Mouse (Mus musculus) adrenal gland, postnatal 10 days (tissue): Measurements from ENCODE around the gene Gucd1. TPM values are rescaled to one million over a fixed set of nuclear protein-coding genes. Genes with fewer than 3 reads are reported as not detected.

Experiments used
- DNase-seq: peaks from one replicate; pipeline ENCODE4 v3.0.0; 2021; ENCODE audit warnings: mixed read lengths
- total RNA-seq, 2 experiments: library from RNA; stranded (reverse); gene quantifications; 2 replicates each; pipeline ENCODE4 v1.2.3; 2021

The Gucd1 gene
- total RNA-seq, 2 experiments from 2014 or later, result 51.3 to 57.3 TPM

DNA sequence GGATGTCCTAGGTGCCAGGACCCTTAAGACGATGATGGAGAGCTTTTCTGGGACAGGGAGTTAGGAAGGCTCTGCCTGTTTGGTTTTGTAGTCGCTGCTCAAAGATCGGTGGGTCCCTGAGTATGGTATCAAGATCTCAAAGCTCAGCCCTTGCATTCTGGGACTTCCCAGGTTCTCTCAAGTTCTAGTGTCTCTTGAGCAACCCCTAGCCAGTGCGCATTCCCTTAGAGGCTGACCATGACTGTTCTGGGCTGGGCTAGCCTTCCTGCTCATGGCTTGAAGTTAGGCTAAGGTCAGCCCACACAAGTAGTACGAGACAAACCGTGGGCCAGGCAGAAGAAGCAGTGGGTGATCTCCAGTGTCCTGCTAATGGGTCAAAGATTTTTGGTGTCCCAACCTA lies 199.6 kb downstream of the Gucd1 start:
- DNase-seq, result no peak

DNA sequence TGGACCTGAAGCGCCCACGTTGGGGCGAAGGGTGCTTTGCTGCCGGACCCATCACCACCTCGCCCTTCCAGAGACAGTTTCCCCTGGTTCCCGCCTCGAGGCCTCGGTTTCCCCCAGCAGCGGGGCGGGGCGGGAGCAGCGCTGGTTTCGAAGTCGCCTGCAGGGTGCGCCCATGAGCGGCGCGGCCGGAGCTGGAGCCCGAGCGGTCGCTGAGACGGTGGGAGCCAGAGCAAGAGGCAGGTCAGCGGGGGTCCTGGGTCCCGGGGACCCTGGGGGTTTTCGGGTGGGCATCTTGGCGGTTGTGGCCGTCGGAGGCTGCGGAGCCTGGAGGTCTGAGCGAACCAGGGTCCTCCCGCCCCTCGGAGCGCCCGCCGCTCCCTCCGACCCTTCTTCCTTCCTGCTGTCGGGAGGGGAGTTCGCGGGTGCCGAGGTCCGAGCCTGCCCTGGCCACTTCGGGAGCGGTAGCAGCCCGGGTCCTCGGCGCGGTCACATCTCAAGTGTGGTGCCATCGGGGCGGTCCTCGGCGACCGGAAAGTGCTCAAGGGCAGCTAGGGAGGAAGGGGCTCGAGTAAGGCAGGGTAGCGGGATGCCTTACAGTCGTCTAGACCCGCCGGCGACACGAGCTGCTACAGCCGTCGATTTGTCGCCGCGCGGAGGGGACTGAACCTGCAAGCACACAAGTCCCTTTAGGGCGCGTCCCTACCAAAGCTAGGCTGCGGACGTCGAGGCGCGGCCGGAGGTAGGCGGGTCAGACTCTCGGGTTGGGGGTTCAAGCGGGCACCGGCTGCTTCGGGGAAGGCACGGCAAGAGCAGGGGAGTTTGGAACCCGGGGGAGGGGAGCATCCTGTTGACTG lies 200.6 kb downstream of the Gucd1 start:
- DNase-seq, result peak; percentile 86

DNA sequence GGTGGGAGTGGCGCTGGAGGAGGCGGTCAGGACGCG lies 201.1 kb downstream of the Gucd1 start, which contains the start of gene Adora2a:
Adora2a (plus strand) TSS at position 6 of the 36 bp plus-strand sequence.
- no peak for DNase-seq

DNA sequence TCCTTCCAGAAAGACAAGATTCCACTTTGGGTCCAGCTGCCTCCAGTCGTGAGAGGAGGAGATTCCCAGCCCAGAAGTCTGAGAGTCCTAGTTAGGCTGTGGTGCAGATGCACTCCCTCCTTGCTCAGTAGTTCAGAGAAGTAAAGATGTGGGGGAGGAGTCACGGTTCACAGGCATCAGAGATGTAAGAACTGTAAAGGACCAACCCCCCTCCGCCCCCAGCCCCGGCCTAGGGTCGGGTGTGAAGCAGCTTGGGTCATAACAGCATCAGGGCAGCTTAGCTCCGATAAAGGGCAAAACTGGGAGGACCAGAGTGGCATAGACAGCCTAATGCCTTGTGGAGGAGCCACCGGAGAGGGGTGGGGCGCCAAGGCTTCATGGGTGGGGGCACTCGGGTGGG lies 201.3 kb downstream of the Gucd1 start:
- DNase-seq, result no peak

DNA sequence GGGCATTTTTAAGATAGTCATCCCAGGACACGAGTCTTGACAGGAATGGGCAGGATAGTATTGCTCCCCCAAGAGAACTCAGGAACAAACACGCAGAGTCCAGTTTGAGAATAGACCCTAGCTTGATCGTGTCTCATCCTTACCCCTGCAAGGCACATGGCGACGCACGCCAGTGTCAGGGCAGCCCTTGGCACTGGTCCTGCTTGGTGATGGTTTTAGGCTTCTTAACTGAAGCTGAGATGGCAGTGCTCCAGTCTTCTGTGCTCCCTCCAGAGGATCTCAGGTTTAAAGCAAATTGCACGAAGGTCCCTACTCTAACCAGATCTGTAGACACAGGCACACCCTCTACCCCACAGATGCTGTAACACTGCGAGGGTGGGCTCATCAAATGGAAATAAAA lies 202.0 kb downstream of the Gucd1 start:
- DNase-seq, result no peak

DNA sequence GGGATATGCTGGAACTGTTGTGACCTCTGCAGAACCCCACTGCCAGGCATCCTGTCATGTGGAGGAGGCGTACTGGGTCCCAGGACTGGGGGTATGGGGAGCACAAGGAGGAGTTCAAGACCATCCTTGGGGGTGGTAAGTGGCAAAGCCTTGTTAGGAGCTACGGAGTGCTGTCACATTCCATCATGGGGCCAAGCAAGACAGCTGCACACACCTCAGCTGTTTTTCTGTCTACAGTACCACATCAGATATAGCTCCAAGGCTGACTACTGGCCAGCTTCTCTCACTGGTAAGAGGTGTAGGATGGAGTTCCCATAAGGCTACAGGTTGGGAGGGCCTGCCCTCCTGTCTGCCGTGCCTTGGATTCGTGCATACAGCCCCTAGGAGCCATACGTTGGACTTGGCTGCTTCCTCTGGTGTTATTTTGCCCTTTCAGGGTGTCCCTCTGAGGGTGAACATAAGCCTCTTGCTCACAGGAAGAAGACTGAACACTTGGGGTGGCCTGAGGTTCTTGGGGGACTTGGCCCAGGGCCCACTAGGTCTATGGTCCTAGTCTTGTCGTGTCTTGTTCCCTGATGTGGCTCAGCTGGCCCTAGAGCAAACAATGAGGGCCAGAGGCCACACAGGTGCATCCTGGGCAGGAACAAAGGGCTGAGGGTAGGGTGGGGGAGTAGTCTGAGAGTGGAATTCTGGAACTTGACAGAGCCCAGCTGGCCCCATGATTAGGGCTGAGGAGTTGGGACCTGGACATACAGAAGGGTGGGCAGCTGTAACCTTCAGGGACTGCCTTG lies 203.4 kb downstream of the Gucd1 start:
- DNase-seq, result peak; percentile 46

DNA sequence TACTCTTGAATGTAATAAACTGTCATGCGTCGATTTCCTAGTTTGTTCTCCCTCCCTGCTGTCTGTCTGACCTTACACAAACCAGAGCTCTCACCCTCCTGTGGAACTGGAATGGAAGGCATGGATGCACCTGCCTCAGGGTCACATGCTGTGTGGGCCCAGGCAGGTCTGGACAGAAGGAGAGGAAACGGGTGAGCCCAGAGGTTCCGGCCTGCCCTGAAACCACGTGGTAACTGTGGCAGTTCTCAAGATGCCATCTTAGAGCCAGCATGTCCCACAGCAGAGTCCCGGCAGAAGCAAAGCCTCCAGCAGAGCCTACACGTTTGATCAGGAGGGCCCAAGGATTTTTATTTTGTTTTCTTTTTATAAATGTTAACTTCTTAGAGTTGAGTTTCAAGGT lies 205.4 kb downstream of the Gucd1 start:
- DNase-seq, result no peak

DNA sequence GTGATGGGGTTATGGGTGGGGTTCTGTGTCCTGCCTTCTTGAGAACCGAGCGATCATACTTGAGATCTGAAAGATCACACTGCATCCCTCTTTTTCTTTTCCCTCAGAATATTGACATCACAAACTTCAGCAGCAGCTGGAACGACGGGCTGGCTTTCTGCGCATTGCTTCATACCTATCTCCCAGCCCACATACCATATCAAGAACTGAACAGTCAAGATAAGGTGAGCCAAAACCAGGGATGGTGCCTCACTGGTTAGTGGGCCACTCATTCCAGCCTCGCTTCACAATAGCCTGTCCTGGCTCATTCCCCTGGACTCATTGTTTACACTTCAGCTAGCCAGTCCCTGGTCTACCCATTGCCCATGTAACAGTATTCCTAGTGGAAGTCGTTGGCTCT lies 210.6 kb downstream of the Gucd1 start:
- no peak for DNase-seq

DNA sequence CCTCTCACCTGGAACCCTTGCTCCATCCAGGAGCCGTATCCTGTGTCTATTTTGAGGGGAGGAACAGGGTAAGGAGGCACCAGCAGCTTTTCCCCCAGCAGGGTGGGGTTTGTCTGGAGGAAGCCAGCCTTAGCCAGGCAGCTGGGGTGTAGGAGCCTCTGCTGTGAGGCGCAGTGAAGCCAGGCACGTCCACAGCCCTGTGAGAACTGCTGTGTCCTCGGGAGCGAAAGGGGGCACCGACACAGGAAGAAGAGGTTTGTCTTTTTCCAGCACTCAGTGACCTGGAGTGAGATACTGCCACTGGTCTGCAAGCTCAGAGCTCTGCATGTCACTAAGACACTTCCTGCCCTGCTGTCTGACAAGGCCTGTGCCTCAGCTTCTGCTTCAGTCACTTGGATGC lies 213.4 kb downstream of the Gucd1 start:
- DNase-seq, result peak; percentile 32

DNA sequence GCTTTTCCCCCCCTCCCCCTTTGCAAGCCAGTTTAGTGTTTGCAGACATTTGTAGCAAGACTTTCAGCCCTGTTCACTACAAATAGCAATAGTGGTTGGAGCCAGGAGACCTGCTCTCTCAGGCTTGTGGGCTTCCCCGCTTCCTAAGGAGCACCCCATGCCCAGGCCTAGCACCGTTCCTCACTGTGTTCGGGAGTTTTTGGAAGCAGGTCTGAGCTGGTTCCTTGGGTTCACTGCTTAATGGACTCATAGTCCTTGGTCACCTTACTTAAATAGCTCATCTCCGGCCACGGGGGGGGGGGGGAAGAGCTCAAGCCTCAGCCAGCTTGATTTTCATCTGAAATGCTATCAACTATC lies 213.7 kb downstream of the Gucd1 start:
- no peak for DNase-seq

DNA sequence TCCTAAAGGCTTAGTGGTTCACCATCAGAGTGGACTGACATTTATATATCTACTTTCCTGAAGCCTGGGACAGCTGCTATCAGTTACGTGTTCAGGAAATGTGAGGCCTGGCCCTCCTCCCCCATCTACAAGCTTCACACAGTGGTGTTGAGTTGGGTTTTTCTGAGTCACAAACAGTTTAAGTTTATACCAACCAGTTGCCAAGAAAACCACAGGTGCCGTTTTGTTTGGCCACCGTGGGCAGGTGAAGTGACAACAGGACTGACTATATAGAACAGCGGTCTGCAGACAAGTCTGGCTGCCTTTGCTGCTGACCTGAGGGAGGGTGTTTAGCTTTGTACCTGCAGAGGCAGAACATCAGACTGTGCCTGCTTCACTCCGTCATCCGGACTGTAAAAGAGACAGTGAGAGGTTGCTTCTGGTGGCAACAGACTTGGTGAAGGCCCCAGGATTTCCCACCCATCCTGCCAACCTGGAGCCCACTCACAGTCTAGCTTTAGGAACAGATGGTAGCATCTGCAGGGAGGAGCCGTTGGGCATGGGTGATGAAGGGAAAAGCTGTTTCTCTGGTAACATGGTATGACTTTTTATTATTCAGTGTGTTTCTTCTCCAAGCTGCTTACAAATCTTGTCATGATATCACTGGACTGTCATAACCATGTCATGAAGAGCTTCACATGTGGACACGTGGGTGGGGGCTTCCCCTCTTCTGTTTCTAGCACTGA lies 214.3 kb downstream of the Gucd1 start:
- DNase-seq, result no peak

DNA sequence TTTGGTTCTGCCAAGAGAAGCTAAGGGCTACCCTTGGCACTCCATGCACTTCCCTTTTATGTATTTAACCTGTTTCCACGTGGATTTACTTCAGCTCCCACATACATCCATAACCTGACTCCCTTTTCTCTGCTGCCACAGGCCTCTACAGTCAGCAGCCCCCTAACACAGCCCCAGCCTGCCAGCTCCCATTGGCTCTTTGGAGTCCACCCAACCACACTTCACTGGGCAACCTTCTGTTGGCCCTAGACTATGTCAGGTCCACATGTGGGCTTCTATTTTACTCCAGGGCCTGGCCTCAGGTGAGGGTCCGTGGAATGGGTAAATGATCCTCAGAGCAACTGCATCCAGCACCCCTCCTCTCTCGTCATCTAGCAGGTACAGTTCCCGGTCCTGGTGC lies 215.2 kb downstream of the Gucd1 start:
- no peak for DNase-seq

DNA sequence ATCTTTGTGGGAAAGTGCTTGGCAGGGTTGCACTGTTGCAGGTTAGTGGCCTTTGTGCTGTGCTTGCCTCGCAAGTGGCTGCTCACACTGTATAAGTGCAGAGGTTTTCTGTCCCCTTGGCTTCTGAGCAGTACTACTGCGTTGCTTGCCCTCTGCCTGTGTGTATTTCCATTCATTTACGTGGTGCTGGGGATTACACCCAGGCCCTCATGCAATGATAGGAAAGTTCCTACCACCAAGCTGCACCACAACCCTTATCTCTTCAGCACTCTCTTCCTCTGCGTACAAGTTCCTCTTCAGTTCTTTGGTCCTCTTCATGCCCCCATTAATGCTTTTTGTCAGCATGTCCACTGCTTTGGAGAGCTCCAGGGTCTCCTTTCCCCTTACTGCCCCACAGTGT lies 215.8 kb downstream of the Gucd1 start:
- DNase-seq, result no peak

DNA sequence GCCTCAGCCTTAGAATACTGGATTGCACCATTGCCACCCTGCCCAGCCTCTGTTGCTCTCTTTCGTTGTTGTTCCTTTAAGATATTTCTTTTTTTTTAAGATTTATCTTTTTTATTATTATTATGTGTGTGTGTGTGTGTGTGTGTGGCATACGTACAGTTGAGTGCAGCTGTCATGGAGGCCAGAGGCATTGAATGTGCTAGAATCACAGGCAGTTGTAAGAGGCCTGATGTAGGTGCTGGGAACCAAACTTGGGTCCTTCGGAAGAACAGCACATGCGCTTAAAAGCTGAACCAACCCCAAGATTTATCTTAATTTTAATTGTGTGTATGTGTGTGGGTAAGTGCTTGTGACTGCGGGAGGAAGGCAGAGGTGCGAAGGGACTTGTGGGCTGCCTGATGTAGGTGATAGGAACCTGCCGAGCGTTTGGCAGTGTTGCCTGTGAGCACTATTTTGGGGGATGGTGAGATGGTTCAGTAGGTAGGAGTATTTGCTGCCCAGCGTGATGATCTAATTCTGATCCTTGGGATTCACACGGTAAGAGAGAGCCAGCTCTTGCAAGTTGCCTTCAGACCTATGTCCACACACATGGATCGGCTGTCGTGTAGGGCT lies 216.5 kb downstream of the Gucd1 start:
- DNase-seq, result no peak

Other genes with a start within 250 kb of the Gucd1 start
- gene Adora2a, start 201.1 kb downstream of the Gucd1 start, total RNA-seq, result 10 to 100 TPM; 10.2 to 12.8 TPM
- gene Upb1, start 116.9 kb downstream of the Gucd1 start, total RNA-seq, result 10 to 100 TPM; 22.7 to 57.8 TPM
- 10 to 100 TPM; 96.8 to 100.0 TPM for gene Snrpd3, start 421 bp downstream of the Gucd1 start, total RNA-seq
- 1 to 10 TPM; 1.1 to 3.9 TPM for gene Lrrc75b, start 42.4 kb upstream of the Gucd1 start, total RNA-seq
- gene Ggt1, start 43.6 kb upstream of the Gucd1 start, total RNA-seq, result under 1 TPM; 0.48 to 0.88 TPM
- gene Ggt5, start 71.4 kb upstream of the Gucd1 start, total RNA-seq, result 1 to 10 TPM; 7.3 to 8.3 TPM
- gene Susd2, start 126.0 kb upstream of the Gucd1 start, total RNA-seq, result 1 to 10 TPM; 7.3 to 9.0 TPM
- gene Cabin1, start 246.4 kb upstream of the Gucd1 start, total RNA-seq, result 10 to 100 TPM; 27.1 to 39.2 TPM